Mouse (Mus musculus) thymus, postnatal 0 days (tissue): Measurements from ENCODE around the gene Zmym5. TPM values are rescaled to one million over a fixed set of nuclear protein-coding genes. Genes with fewer than 3 reads are reported as not detected.
"Not testable (repeated sequence)": the region's sequence is repeated elsewhere in the genome, so short reads cannot be mapped to it uniquely, and the experiment has no call there.

Experiments
- DNase-seq: peaks from one replicate; pipeline ENCODE4 v3.0.0-alpha.2; 2015; ENCODE audit warnings: low spot score
- polyA plus RNA-seq: library from polyadenylated mRNA; unstranded; fragments of >200 nt; fragmentation: Nextera tagmentation; extraction: Ambion mirVana; gene quantifications from 2 replicates; pipeline ENCODE4 v1.2.1, GENCODE M21; 2015

The Zmym5 gene
- polyA plus RNA-seq, result 16.4 and 19.6 TPM in 2 replicates

- DNase-seq, result peak; percentile 75
Observed at GRCm38 (mm10) chr14:56811701-56812339, at the start of gene Zmym5. TSS of gene Zmym5 (minus strand) at chr14:56811716.

- no peak for DNase-seq
Observed at GRCm38 (mm10) chr14:56849681-56850080, 38.2 kb upstream of the Zmym5 start.

- DNase-seq, result no peak
Observed at GRCm38 (mm10) chr14:56848322-56848721, 36.8 kb upstream of the Zmym5 start.

GRCm38 (mm10) chr14:56844507-56844906 lies 33.0 kb upstream of the Zmym5 start:
- DNase-seq, result no peak

GRCm38 (mm10) chr14:56844033-56844432 lies 32.5 kb upstream of the Zmym5 start:
- DNase-seq, result no peak

- DNase-seq, result not testable (repeated sequence)
Observed at GRCm38 (mm10) chr14:56834576-56834975, 23.1 kb upstream of the Zmym5 start.

GRCm38 (mm10) chr14:56833211-56833610 lies 21.7 kb upstream of the Zmym5 start:
- DNase-seq, result not testable (repeated sequence)

- no peak for DNase-seq
Observed at GRCm38 (mm10) chr14:56832563-56833113, 21.1 kb upstream of the Zmym5 start.

GRCm38 (mm10) chr14:56832147-56832546 lies 20.6 kb upstream of the Zmym5 start:
- no peak for DNase-seq

GRCm38 (mm10) chr14:56830491-56831045 lies 19.1 kb upstream of the Zmym5 start:
- no peak for DNase-seq

- DNase-seq, result no peak
Observed at GRCm38 (mm10) chr14:56824562-56824961, 13.0 kb upstream of the Zmym5 start.

- DNase-seq, result no peak
Observed at GRCm38 (mm10) chr14:56817616-56818015, 6.1 kb upstream of the Zmym5 start.

- DNase-seq, result no peak
Observed at GRCm38 (mm10) chr14:56817131-56817530, 5.6 kb upstream of the Zmym5 start.

GRCm38 (mm10) chr14:56816541-56816940 lies 5.0 kb upstream of the Zmym5 start:
- no peak for DNase-seq

- peak; percentile 86 for DNase-seq
Observed at GRCm38 (mm10) chr14:56812520-56813036, 1.1 kb upstream of the Zmym5 start.

- DNase-seq, result peak; percentile 27
Observed at GRCm38 (mm10) chr14:56810781-56811690, 480 bp downstream of the Zmym5 start.

GRCm38 (mm10) chr14:56793243-56793642 lies 18.3 kb downstream of the Zmym5 start:
- peak; percentile 75 for DNase-seq

- DNase-seq, result no peak
Observed at GRCm38 (mm10) chr14:56784575-56784974, 26.9 kb downstream of the Zmym5 start.

- no peak for DNase-seq
Observed at GRCm38 (mm10) chr14:56778933-56779300, 32.6 kb downstream of the Zmym5 start.

- DNase-seq, result peak; percentile 95
Observed at GRCm38 (mm10) chr14:56778200-56778932, 33.1 kb downstream of the Zmym5 start, which contains the start of gene Pspc1. TSS of gene Pspc1 (minus strand) at chr14:56778316.
